Mouse (Mus musculus): ENCODE measurements around the gene Cblb.
A peak's percentile ranks its signal among the peaks of the same experiment; 100 is the strongest.

Gene Cblb

GRCm38 (mm10) chr16:52134631-52135227, 103.7 kb downstream of the Cblb start:
- peak; percentile 43 for DNase-seq

- no peak for DNase-seq
Observed at GRCm38 (mm10) chr16:52135689-52136390, 104.8 kb downstream of the Cblb start.

GRCm38 (mm10) chr16:52143101-52143500, 112.1 kb downstream of the Cblb start:
- no peak for DNase-seq

- no peak for DNase-seq
Observed at GRCm38 (mm10) chr16:52143818-52144217, 112.8 kb downstream of the Cblb start.

GRCm38 (mm10) chr16:52144792-52145191, 113.8 kb downstream of the Cblb start:
- DNase-seq = no peak

GRCm38 (mm10) chr16:52145552-52145951, 114.5 kb downstream of the Cblb start:
- no peak for DNase-seq

- DNase-seq = no peak
Observed at GRCm38 (mm10) chr16:52146976-52147696, 116.1 kb downstream of the Cblb start.

GRCm38 (mm10) chr16:52148041-52148440, 117.0 kb downstream of the Cblb start:
- no peak for DNase-seq

GRCm38 (mm10) chr16:52149135-52149769, 118.2 kb downstream of the Cblb start:
- no peak for DNase-seq

- DNase-seq = no peak
Observed at GRCm38 (mm10) chr16:52155030-52155696, 124.1 kb downstream of the Cblb start.

- DNase-seq = no peak
Observed at GRCm38 (mm10) chr16:52159958-52160504, 129.0 kb downstream of the Cblb start.

GRCm38 (mm10) chr16:52164246-52164645, 133.2 kb downstream of the Cblb start:
- no peak for DNase-seq

GRCm38 (mm10) chr16:52173253-52173652, 142.2 kb downstream of the Cblb start:
- DNase-seq = peak; percentile 14

- no peak for DNase-seq
Observed at GRCm38 (mm10) chr16:52179839-52180238, 148.8 kb downstream of the Cblb start.

GRCm38 (mm10) chr16:52182057-52182456, 151.0 kb downstream of the Cblb start:
- DNase-seq = no peak

GRCm38 (mm10) chr16:52184350-52184749, 153.3 kb downstream of the Cblb start:
- no peak for DNase-seq

GRCm38 (mm10) chr16:52186731-52187130, 155.7 kb downstream of the Cblb start:
- no peak for DNase-seq

- no peak for DNase-seq
Observed at GRCm38 (mm10) chr16:52189103-52189502, 158.1 kb downstream of the Cblb start.

- no peak for DNase-seq
Observed at GRCm38 (mm10) chr16:52190714-52191113, 159.7 kb downstream of the Cblb start.

- peak; percentile 51 for DNase-seq
Observed at GRCm38 (mm10) chr16:52194040-52194439, 163.0 kb downstream of the Cblb start.

- no peak for DNase-seq
Observed at GRCm38 (mm10) chr16:52194866-52195265, 163.8 kb downstream of the Cblb start.

GRCm38 (mm10) chr16:52200107-52200506, 169.1 kb downstream of the Cblb start:
- DNase-seq = no peak

All from cerebellum, adult 8-10 months (tissue).